Mouse (Mus musculus): Measurements from ENCODE around the gene Wwox.

GRCm38 (mm10) chr8:114603046-114603445 is 163.6 kb downstream of the Wwox start:
- no peak for TF ChIP-seq POLR2A (IDR thresholded peaks at IDR 0.05; ENCODE audit: low read depth, low read length)
- TF ChIP-seq USF1 (IDR thresholded peaks at IDR 0.05; ENCODE audit: low read depth, low read length) = no peak
- TF ChIP-seq GABPA (IDR thresholded peaks at IDR 0.05; ENCODE audit: insufficient replicate concordance, low read depth, low read length) = no peak
